12 mouse cellular contexts compared by ENCODE assay signal in genomic region chr16:37752876-37753275, GRCm38 (mm10). TPM values are rescaled to one million over a fixed set of nuclear protein-coding genes. Genes with fewer than 3 reads are reported as not detected.
DNase-seq lines count a peak whose midpoint lies in the region; ATAC-seq lines count a peak whose summit lies in the region.
"Had no signal": no experiment of that assay in that cellular context is flagged by ENCODE, and none has a peak within 500 bp of the region (broad histone marks: within the 10 kb centered on the region; RNA-seq: fewer than 3 reads in every experiment).

No protein-coding gene starts in this region.

- H3K27ac ChIP-seq in midbrain, embryonic 13.5 days: no peak overlapping the region
- no peak overlapping the region for H3K27ac ChIP-seq in midbrain, embryonic 14.5 days (replicated peaks; ENCODE audit: low read depth, low read length)
- H3K27ac ChIP-seq in heart, embryonic 10.5 days: peak overlapping the region; percentile 72
- no peak overlapping the region for H3K27ac ChIP-seq in neural tube, embryonic 15.5 days (replicated peaks)
- H3K27ac ChIP-seq: liver, embryonic 14.5 days had no signal

- 0 out of 2 replicates have a peak overlapping the region, but pooled peaks have one; percentile 23 for H3K9ac ChIP-seq in midbrain, embryonic 13.5 days (replicated peaks)
- no peak overlapping the region for H3K9ac ChIP-seq in midbrain, embryonic 14.5 days (replicated peaks; ENCODE audit: low read length)
- no peak overlapping the region for H3K9ac ChIP-seq in neural tube, embryonic 15.5 days (replicated peaks)
- H3K9ac ChIP-seq: liver, embryonic 14.5 days had no signal

- H3K9me3 ChIP-seq in midbrain, embryonic 13.5 days: no peaks in the 10 kb centered on the region
- no peaks in the 10 kb centered on the region for H3K9me3 ChIP-seq in midbrain, embryonic 14.5 days (ENCODE audit: control insufficient read depth, low read length)
- no peaks in the 10 kb centered on the region for H3K9me3 ChIP-seq in heart, embryonic 10.5 days
- H3K9me3 ChIP-seq in neural tube, embryonic 15.5 days (replicated peaks): no peaks in the 10 kb centered on the region

- 27% methylated on average over 2 of the region's 2 CpGs for WGBS in midbrain, embryonic 13.5 days
- 27% methylated on average over 2 of the region's 2 CpGs for WGBS in midbrain, embryonic 14.5 days
- WGBS in heart, embryonic 10.5 days: 33% methylated on average over 2 of the region's 2 CpGs
- WGBS in neural tube, embryonic 15.5 days: 54% methylated on average over 2 of the region's 2 CpGs

- no peaks in the 10 kb centered on the region for H3K36me3 ChIP-seq in midbrain, embryonic 13.5 days
- H3K36me3 ChIP-seq in midbrain, embryonic 14.5 days (ENCODE audit: control insufficient read depth, insufficient read depth, low read length): no peaks in the 10 kb centered on the region
- H3K36me3 ChIP-seq in heart, embryonic 10.5 days: no peaks in the 10 kb centered on the region
- H3K36me3 ChIP-seq in neural tube, embryonic 15.5 days: no peaks in the 10 kb centered on the region

- H3K4me2 ChIP-seq in midbrain, embryonic 13.5 days (replicated peaks): no peak overlapping the region
- H3K4me2 ChIP-seq in midbrain, embryonic 14.5 days (ENCODE audit: low read length): no peak overlapping the region
- no peak overlapping the region for H3K4me2 ChIP-seq in neural tube, embryonic 15.5 days

- H3K4me3 ChIP-seq in midbrain, embryonic 13.5 days (replicated peaks): no peak overlapping the region
- no peak overlapping the region for H3K4me3 ChIP-seq in midbrain, embryonic 14.5 days (replicated peaks; ENCODE audit: low read depth, low read length)
- H3K4me3 ChIP-seq in heart, embryonic 10.5 days: no peak overlapping the region
- H3K4me3 ChIP-seq in neural tube, embryonic 15.5 days (replicated peaks): no peak overlapping the region
- H3K4me3 ChIP-seq: myocyte had no signal

- 0 out of 2 replicates have a peak, but pooled peaks cover 4% of the 10 kb centered on the region for H3K4me1 ChIP-seq in midbrain, embryonic 13.5 days (replicated peaks)
- H3K4me1 ChIP-seq in midbrain, embryonic 14.5 days (ENCODE audit: control insufficient read depth, insufficient read depth, low read length): no peaks in the 10 kb centered on the region
- H3K4me1 ChIP-seq in heart, embryonic 10.5 days: peaks cover 44% of the 10 kb centered on the region
- H3K4me1 ChIP-seq in neural tube, embryonic 15.5 days: no peaks in the 10 kb centered on the region

- ATAC-seq in midbrain, embryonic 13.5 days: no peak
- no peak for ATAC-seq in midbrain, embryonic 14.5 days (ENCODE audit: low FRiP score, low TSS enrichment)
- no peak for ATAC-seq in neural tube, embryonic 15.5 days (ENCODE audit: low FRiP score)
- ATAC-seq: inflammation-experienced regulatory T-cells, adult 6 months had no signal

- DNase-seq in midbrain, embryonic 14.5 days: no peak
- DNase-seq in heart, embryonic 10.5 days (ENCODE audit: low spot score): peak; percentile 74
- peak; percentile 44 to 52 for DNase-seq in kidney, postnatal 4 days
- no peak for DNase-seq in cerebellum, adult 18-20 months
- no peak for DNase-seq in adrenal gland, postnatal 25 days
- DNase-seq: right cerebral cortex, postnatal 14 days; thymus, postnatal 36 days had no signal

- H3K27me3 ChIP-seq in midbrain, embryonic 13.5 days: no peaks in the 10 kb centered on the region
- no peaks in the 10 kb centered on the region for H3K27me3 ChIP-seq in midbrain, embryonic 14.5 days (ENCODE audit: control insufficient read depth, insufficient read depth, low read length)
- H3K27me3 ChIP-seq in heart, embryonic 10.5 days (ENCODE audit: insufficient read depth, poor library complexity, severe bottlenecking): no peaks in the 10 kb centered on the region
- H3K27me3 ChIP-seq in neural tube, embryonic 15.5 days (replicated peaks): no peaks in the 10 kb centered on the region

RNA-seq across cellular contexts. Expression of gene Fstl1, which starts 23.8 kb away (rescaled TPM):
- polyA plus RNA-seq in midbrain, embryonic 13.5 days (2015; fragmentation: Nextera tagmentation; extraction: Ambion mirVana): 98.9 and 99.0 TPM in 2 replicates
- polyA plus RNA-seq in midbrain, embryonic 14.5 days (2014; fragmentation: Nextera tagmentation; extraction: Ambion mirVana): 52.6 and 105 TPM in 2 replicates
- 312 and 372 TPM in 2 replicates for polyA plus RNA-seq in heart, embryonic 10.5 days (2016; fragmentation: Nextera tagmentation; extraction: Ambion mirVana)
- total RNA-seq in adrenal gland, postnatal 25 days (2021): 45.8 and 46.1 TPM in 2 replicates
- 123 and 145 TPM in 2 replicates for polyA plus RNA-seq in neural tube, embryonic 15.5 days (2015; fragmentation: Nextera tagmentation; extraction: Ambion mirVana)

Comparison
In these comparisons a context has a peak if more than half of its experiments do, and no peak if none do; other contexts are left out.
1. DNase-seq: peak in heart, embryonic 10.5 days (single experiment) and kidney, postnatal 4 days (2 of 2); none in midbrain, embryonic 14.5 days (single experiment), cerebellum, adult 18-20 months (0 of 2) and adrenal gland, postnatal 25 days (single experiment).